Mouse (Mus musculus): Measurements from ENCODE around the gene Cd300lf. TPM values are rescaled to one million over a fixed set of nuclear protein-coding genes. Genes with fewer than 3 reads are reported as not detected.
A peak's percentile ranks its signal among the peaks of the same experiment; 100 is the strongest.

Gene Cd300lf
- polyA plus RNA-seq, 1 experiment from 2014 or later = not detected

DNA sequence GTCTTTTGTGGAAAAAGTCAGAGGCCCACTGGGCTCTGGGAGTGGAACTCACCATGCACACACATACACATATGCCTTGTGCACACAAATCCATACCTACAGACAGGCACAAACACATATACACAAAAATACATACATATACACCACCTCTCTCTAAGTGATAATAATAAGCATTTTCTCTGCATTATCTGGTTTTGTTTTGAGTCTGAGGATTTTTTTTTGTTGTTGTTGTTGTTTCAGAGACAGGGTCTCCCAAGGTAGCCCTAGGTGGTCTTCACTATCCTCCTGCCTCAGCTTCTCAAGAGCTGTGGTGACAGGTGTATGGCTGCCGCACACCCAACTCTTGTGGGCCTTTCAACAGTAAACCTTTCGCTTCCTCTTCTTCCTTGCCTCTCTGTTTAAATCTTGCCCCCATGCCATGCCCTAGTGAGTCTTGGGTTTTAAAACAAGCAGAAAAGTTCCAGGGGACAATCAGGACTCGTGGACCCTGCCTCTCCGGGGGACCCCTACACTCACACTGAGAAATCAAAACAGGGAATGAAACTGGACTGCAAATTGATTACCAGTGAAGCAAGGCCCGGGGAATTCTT lies 33.7 kb downstream of the Cd300lf start:
- Histone ChIP-seq H3K9me3 (no peaks in the 10 kb centered on the region), H3K4me1 (no peaks in the 10 kb centered on the region)

DNA sequence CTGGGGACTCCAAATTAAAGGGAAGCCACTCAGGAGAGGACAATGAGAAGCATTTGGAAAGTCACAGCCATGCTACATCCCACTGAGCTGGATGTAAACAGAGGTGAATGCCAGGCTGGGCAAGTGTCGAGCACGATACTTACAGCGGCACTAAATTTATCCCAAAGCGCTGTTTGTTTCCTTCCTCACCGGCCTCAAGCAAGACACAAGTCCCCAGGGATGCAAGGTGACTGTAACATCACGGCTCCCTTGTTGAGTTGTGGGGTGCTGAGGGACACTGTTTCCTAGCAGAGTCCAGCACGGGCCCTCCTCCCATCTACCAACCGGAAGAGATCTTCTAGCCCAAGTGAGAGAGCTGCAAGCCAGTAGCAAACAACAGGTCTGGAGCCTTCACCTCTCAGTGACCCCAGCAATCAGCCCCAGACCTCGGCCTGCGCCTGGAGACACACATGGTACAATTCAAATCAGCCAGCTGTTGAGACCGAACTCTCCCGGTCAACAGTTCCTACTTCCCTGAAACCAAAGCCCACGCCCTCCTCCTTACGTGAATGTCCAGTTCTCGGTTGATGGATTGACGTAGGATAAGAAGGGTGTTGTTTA lies 34.5 kb downstream of the Cd300lf start:
- ATAC-seq (replicated peaks) = no peak
- Histone ChIP-seq H3K27ac (replicated peaks) (no peak overlapping the region), H3K27me3 (no peaks in the 10 kb centered on the region), H3K9ac (replicated peaks) (no peak overlapping the region), H3K36me3 (no peaks in the 10 kb centered on the region), H3K4me3 (no peak overlapping the region), H3K9me3 (no peaks in the 10 kb centered on the region), H3K4me2 (replicated peaks) (no peak overlapping the region), H3K4me1 (no peaks in the 10 kb centered on the region)
- WGBS = 82% methylated on average over 16 of the region's 16 CpGs

More for the DNA sequence above, 33.7 kb downstream of the Cd300lf start:
- ATAC-seq (replicated peaks) = no peak
- Histone ChIP-seq H3K27me3 (no peaks in the 10 kb centered on the region), H3K4me3 (no peak overlapping the region), H3K36me3 (no peaks in the 10 kb centered on the region), H3K27ac (replicated peaks) (no peak overlapping the region), H3K9ac (replicated peaks) (no peak overlapping the region), H3K4me2 (replicated peaks) (no peak overlapping the region)
- WGBS = 84% methylated on average over 5 of the region's 5 CpGs

GRCm38 (mm10) chr11:115098203-115098932 lies 35.4 kb downstream of the Cd300lf start:
- H3K9ac ChIP-seq (replicated peaks) = no peak overlapping the region
- H3K36me3 ChIP-seq = no peaks in the 10 kb centered on the region
- WGBS = 63% methylated on average over 10 of the region's 10 CpGs
- no peak for ATAC-seq (replicated peaks)
- H3K27ac ChIP-seq (replicated peaks) = no peak overlapping the region
- no peaks in the 10 kb centered on the region for H3K4me1 ChIP-seq
- H3K4me3 ChIP-seq = no peak overlapping the region
- H3K27me3 ChIP-seq = no peaks in the 10 kb centered on the region
- no peaks in the 10 kb centered on the region for H3K9me3 ChIP-seq
- H3K4me2 ChIP-seq (replicated peaks) = no peak overlapping the region

- Histone ChIP-seq H3K4me2 (replicated peaks) (peak overlapping the region; percentile 49; the same call in 1 of the 2 replicates), H3K4me1 (peaks cover 11% of the 10 kb centered on the region)
These were observed 41.7 kb downstream of the Cd300lf start for GRCm38 (mm10) chr11:115092140-115092539.

GRCm38 (mm10) chr11:115091362-115091901 lies 42.4 kb downstream of the Cd300lf start, which contains the start of gene Rab37:
Gene Rab37, plus strand, starts transcription at chr11:115091431.
- H3K9me3 ChIP-seq = peaks cover 3% of the 10 kb centered on the region; the same call in 1 of the 2 replicates
- peak within 1 kb of the TSS; percentile 27 for H3K4me3 ChIP-seq
- H3K4me2 ChIP-seq (replicated peaks) = peak within 1 kb of the TSS; percentile 49
- 1% methylated on average over 36 of the region's 36 CpGs for WGBS
- no peaks in the 10 kb centered on the region for H3K36me3 ChIP-seq
- ATAC-seq (replicated peaks) = no peak
- no peak within 1 kb of the TSS for H3K27ac ChIP-seq (replicated peaks)
- H3K4me1 ChIP-seq = peaks cover 11% of the 10 kb centered on the region
- H3K9ac ChIP-seq (replicated peaks) = peak within 1 kb of the TSS; percentile 24; the same call in 1 of the 2 replicates
- H3K27me3 ChIP-seq = peaks cover 28% of the 10 kb centered on the region

More at GRCm38 (mm10) chr11:115092140-115092539, 41.7 kb downstream of the Cd300lf start:
- Histone ChIP-seq H3K27me3 (peaks cover 28% of the 10 kb centered on the region), H3K9me3 (peaks cover 3% of the 10 kb centered on the region; the same call in 1 of the 2 replicates), H3K9ac (replicated peaks) (no peak overlapping the region), H3K4me3 (0 out of 2 replicates have a peak overlapping the region, but pooled peaks have one; percentile 27), H3K27ac (replicated peaks) (no peak overlapping the region), H3K36me3 (no peaks in the 10 kb centered on the region)
- no peak for ATAC-seq (replicated peaks)
- 20% methylated on average over 4 of the region's 4 CpGs for WGBS

DNA sequence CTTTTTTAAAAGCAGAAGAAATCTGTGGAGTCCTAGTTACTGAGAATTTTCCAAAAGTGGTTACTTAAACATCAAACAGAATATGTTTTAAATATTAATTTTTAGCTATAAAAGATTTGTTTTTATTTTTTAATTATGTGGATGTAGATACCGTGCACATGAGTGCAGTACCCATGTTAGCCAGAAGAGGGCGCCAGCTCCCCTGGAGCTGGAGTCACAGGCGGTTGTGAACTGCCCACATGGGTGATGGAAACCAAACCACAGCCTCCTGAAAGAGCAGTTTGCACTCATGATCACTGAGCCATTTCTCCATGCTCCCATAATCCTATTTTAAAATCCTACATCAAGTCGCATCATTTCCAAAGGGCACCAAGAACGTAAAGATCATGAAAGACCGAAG lies 43.9 kb downstream of the Cd300lf start:
- ATAC-seq (replicated peaks) = no peak
- Histone ChIP-seq H3K27ac (replicated peaks) (no peak overlapping the region), H3K27me3 (peaks cover 28% of the 10 kb centered on the region), H3K4me1 (peaks cover 13% of the 10 kb centered on the region), H3K9me3 (peaks cover 3% of the 10 kb centered on the region; the same call in 1 of the 2 replicates), H3K36me3 (no peaks in the 10 kb centered on the region), H3K9ac (replicated peaks) (no peak overlapping the region), H3K4me2 (replicated peaks) (no peak overlapping the region), H3K4me3 (no peak overlapping the region)
- WGBS = 72% methylated on average over 6 of the region's 6 CpGs

- ATAC-seq (replicated peaks) = no peak
- Histone ChIP-seq H3K4me3 (no peak overlapping the region), H3K36me3 (no peaks in the 10 kb centered on the region), H3K9me3 (no peaks in the 10 kb centered on the region), H3K27me3 (peaks cover 12% of the 10 kb centered on the region; the same call in 1 of the 2 replicates), H3K9ac (replicated peaks) (no peak overlapping the region), H3K4me2 (replicated peaks) (no peak overlapping the region), H3K4me1 (peaks cover 15% of the 10 kb centered on the region), H3K27ac (replicated peaks) (no peak overlapping the region)
- 77% methylated on average over 7 of the region's 7 CpGs for WGBS
These were observed 47.6 kb downstream of the Cd300lf start for GRCm38 (mm10) chr11:115086213-115086612.

DNA sequence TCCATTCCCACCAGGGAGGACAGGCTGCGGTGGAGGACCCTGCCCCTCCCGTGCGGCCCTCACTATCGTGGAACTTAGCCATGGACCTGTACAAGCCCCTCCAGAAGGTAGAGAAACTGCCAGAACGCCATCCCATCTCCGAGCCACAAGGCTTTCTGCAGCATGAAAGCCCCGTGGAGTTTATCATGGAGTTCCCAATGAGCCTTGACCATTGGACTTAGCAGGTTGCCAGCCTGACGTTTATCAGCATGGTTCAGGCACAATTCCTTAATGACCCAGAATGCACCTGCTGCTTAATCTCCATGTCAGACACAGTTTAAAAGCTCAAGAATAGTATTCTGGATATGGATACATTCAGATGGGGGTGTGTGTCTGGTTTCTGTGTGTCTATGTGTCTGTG lies 48.7 kb downstream of the Cd300lf start:
- Histone ChIP-seq H3K9me3 (no peaks in the 10 kb centered on the region), H3K4me2 (replicated peaks) (no peak overlapping the region), H3K4me3 (no peak overlapping the region), H3K27ac (replicated peaks) (no peak overlapping the region), H3K36me3 (no peaks in the 10 kb centered on the region), H3K4me1 (peaks cover 12% of the 10 kb centered on the region), H3K9ac (replicated peaks) (no peak overlapping the region), H3K27me3 (peaks cover under 1% of the 10 kb centered on the region; the same call in 1 of the 2 replicates)
- WGBS = 51% methylated on average over 8 of the region's 8 CpGs
- ATAC-seq (replicated peaks) = no peak

DNA sequence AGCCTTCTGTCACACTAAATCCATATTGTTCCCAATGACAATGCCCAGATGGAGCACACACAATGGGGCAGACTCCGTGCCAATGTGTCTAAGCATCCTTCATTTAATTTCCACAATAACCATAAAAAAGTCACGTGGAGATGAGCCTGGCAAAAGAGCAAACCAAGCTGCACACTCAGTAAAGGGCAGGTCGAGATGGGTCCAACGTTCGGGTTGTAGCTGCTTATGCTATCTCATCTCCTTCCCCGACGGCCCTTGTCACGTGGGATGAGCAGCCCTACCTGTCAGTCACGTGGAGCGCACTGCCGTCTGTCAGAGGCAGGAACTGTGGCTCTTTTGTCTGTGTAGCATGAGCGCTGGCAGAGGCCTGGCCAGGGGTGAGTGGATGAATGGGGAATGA lies 49.2 kb downstream of the Cd300lf start:
- no peak for ATAC-seq (replicated peaks)
- no peaks in the 10 kb centered on the region for H3K9me3 ChIP-seq

DNA sequence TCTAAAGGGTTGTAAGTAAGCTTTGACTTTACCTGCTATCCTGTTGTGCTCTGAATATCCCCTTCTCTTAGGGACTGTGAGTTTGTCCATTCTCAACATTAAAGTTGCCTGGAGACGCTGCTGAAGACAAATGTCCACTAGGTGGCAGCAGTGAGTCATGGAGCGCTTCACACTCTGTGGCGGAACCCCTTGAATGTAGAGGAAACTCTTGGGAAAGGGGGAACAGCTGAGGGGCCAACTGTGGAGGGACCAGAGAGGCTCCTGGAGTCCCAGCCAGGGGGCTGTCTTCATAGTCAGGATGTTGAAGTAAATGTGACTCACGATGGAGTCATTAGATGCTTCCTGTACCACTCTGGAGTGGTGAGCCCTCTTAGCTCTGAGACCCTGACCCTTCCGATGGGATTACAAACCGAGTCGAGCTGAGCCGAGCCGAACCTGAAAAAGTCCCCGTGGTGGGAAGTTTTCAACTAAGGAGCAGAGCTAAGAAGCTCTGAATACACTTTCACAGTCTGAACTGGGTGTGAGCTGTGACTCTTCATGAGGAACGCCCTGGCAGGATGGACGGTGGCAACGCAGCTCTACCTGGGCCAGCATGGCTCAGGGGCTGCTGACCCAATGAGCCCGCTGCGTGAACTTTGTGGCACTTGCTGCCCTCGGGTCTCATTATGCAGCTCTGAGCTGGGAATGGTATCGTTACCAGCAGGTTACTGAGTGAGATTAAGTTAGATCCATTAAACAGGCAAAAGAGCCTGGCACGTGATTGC lies 50.2 kb downstream of the Cd300lf start:
- whole genome bisulfite sequencing = 39% methylated on average over 18 of the region's 18 CpGs
- ATAC-seq (replicated peaks) = peak; percentile 64
- no peak overlapping the region for H3K4me2 ChIP-seq (replicated peaks)
- peaks cover 12% of the 10 kb centered on the region for H3K4me1 ChIP-seq
- H3K27ac ChIP-seq (replicated peaks) = no peak overlapping the region
- H3K27me3 ChIP-seq = no peaks in the 10 kb centered on the region; the same call in 1 of the 2 replicates
- H3K36me3 ChIP-seq = no peaks in the 10 kb centered on the region
- no peak overlapping the region for H3K9ac ChIP-seq (replicated peaks)
- no peaks in the 10 kb centered on the region for H3K9me3 ChIP-seq
- H3K4me3 ChIP-seq = no peak overlapping the region

More for the DNA sequence above, 49.2 kb downstream of the Cd300lf start:
- no peak overlapping the region for H3K9ac ChIP-seq (replicated peaks)
- H3K36me3 ChIP-seq = no peaks in the 10 kb centered on the region
- WGBS = 19% methylated on average over 12 of the region's 12 CpGs
- no peak overlapping the region for H3K4me3 ChIP-seq
- peaks cover 12% of the 10 kb centered on the region for H3K4me1 ChIP-seq
- no peak overlapping the region for H3K4me2 ChIP-seq (replicated peaks)
- H3K27me3 ChIP-seq = no peaks in the 10 kb centered on the region; the same call in 1 of the 2 replicates
- H3K27ac ChIP-seq (replicated peaks) = no peak overlapping the region

DNA sequence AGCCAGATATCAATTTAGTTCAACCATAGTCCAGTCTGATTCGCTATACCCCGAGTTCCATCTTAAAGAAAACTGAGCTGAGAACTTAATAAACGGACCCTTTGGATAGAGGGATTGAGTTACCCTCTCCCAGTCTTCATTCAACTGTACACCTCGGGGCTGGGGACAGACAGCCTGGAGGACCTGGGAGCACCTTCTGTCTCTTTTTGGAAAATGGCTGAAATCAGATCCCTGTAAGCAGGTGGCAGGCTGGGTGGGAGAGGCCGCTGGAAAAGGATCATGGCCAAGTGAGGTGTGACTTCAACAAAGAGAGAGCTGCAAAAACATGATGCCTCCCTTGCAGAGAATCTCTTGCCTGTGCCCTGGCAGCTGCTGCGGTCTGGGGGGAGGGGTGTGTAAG lies 51.6 kb downstream of the Cd300lf start:
- Histone ChIP-seq H3K4me1 (peaks cover 12% of the 10 kb centered on the region), H3K4me3 (no peak overlapping the region), H3K9ac (replicated peaks) (no peak overlapping the region), H3K27ac (replicated peaks) (no peak overlapping the region), H3K9me3 (no peaks in the 10 kb centered on the region), H3K27me3 (no peaks in the 10 kb centered on the region; the same call in 1 of the 2 replicates), H3K36me3 (no peaks in the 10 kb centered on the region), H3K4me2 (replicated peaks) (no peak overlapping the region)
- 68% methylated on average over 6 of the region's 6 CpGs for WGBS
- no peak for ATAC-seq (replicated peaks)
